Mouse (Mus musculus) testis, postnatal 14 days (tissue): ENCODE data around the gene Pelp1.
"Not testable (repeated sequence)": the region's sequence is repeated elsewhere in the genome, so short reads cannot be mapped to it uniquely, and the experiment has no call there.

Experiments
- DNase-seq: peaks from one replicate; pipeline ENCODE4 v3.0.0; 2021; ENCODE audit warnings: low spot score

Gene Pelp1

DNA sequence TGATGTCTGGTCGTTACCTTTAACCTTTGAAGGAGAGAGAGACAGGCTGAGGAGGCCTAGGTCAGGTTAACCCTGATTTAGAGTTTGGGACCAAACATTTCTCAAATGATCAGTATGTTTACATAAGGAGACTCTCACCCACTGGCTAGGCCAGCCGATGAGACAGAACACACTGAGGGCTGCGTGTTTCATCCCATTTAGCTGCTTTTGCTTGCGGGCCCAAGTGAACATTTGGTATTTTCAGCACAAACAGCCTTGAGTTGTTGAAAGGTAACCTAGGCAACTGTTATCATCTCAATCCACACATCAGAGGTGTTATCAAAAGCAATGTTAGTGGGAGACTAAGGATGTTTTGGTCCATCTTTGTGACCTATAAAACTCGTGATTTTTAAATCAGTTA lies 9.7 kb upstream of the Pelp1 start:
- no peak for DNase-seq

DNA sequence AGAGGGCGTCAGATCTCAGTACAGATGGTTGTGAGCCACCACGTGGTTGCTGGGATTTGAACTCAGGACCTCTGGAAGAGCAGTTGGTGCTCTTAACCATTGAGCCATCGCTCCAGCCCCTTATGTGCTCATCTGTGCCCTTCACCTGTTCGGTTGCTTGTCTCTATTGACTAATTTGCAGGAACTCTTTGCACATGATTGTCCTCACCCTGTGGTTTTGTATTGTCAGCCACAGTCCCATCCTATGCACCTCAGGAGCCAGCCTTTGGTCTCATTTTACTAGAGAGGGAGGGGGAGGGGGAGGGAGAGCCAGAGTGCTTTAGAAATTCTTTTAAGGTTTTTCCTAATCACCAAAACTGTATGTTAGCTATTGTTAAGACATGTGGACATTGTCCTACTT lies 8.4 kb upstream of the Pelp1 start:
- DNase-seq: no peak

GRCm38 (mm10) chr11:70413961-70414360 lies 4.1 kb upstream of the Pelp1 start:
- peak; percentile 63 for DNase-seq

DNA sequence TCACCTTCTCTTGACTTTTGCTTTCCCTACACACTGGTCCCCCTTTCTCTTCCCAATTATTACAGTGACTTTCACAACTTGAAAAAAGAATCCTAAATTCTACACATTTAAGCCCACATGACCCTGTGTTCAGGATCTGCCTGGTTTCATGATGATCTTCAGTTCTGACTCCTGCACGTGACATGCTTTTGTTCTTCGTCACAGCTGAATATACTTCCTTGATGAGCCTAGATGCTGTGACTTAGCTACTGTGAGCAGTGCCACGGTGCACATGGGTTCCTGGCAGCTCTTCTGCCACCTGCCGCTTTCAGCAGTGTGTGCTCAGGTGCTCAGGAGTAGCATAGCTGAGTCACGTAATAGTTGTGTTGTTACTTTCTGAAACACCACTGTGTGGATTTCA lies 2.8 kb upstream of the Pelp1 start:
- no peak for DNase-seq

- DNase-seq: no peak
Observed at GRCm38 (mm10) chr11:70410297-70410643, 439 bp upstream of the Pelp1 start.

DNA sequence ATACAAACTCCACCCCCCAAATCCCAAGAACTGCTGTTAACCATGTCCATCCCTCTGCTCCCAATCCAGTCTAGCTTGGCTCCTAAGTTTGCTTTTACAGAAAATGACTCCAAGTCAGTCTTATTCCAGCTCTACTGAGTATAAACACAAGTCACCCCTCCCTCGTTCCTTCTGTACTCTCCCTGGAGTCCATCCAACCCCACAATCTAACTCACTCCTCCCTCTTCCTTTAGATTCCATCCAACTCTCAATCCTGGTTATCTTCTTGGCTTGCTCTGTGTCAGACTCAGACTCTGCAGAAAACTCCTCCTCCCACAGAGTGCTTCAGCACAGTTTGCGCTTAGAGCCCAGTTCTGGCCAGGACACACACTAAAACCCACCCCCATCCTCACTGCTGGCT lies 6.2 kb downstream of the Pelp1 start:
- peak; percentile 60 for DNase-seq

DNA sequence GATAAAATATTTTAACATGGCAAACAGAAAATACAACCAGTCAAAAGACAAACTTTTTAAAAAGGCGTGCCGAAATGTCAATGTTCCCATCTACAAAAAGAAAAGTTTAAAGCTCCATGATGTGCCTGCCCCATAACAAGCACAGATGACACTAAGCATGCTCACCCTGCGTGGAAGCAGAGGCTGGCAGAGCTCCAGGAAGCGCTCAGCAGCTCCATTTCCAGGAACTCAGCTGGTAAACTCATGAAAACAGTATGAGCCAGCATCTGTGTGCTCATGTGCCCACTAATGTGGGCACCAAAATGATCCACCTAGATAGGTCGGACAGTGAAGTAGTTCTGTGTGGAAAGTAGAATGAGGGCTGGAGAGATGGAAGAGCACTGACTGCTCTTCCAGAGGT lies 20.4 kb downstream of the Pelp1 start:
- DNase-seq: no peak

DNA sequence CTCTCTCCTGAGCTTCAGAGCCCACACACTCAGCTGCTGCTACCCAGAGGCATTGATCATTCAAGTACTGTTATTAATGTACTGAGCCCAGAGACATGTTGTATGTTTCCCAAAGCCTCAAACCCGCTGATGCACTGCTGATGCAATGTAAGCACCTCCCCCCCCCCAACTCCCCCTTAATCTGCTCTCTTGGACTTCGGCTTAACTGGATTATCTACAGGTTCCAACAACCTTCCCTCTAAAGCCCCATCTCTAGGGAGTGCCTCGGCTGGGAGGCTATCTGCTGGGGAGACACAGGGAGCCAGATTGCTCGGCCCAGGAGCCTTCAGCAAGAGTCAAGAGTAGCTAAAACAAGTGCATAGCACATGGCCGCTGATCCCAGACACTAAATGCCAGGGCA lies 22.4 kb downstream of the Pelp1 start:
- DNase-seq: no peak

GRCm38 (mm10) chr11:70384136-70384535 lies 25.7 kb downstream of the Pelp1 start:
- DNase-seq: no peak

- no peak for DNase-seq
Observed at GRCm38 (mm10) chr11:70381330-70381729, 28.5 kb downstream of the Pelp1 start.

GRCm38 (mm10) chr11:70380478-70381005 lies 29.3 kb downstream of the Pelp1 start:
- no peak for DNase-seq

- no peak for DNase-seq
Observed at GRCm38 (mm10) chr11:70376054-70376453, 33.8 kb downstream of the Pelp1 start.

- no peak for DNase-seq
Observed at GRCm38 (mm10) chr11:70374302-70374701, 35.5 kb downstream of the Pelp1 start.

DNA sequence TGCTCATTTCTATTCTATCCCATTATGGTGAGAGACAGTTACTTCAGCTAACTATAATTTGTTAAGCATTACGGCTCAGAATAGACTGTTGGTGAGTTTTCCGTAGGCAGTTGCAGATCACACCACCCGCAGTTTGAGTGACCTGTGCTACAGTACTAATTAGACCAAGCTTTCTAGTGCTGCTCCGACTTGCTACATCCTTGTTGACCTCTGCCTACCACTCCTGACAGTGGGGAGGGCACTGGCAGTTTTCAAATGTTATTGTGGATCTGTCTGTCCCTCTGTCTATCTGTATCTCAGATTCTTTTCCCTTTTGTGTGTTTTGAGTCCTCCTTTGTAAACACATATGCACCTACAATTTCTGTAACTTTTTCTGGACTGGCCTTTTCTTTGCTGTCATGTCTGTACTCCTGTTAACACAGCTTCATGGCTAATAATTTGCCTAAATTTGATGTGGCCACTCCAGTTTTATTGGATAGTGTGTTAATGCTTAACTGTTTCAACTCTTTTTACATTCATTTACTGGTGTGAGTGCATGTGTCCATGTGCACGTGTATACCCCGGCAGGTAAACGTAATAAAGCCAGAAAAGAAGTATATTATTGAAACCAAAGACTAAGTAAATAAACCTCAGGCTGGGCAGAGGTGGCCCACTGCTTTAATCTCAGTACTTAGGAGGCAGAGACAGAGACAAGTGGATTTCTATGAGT lies 36.8 kb downstream of the Pelp1 start:
- no peak for DNase-seq

DNA sequence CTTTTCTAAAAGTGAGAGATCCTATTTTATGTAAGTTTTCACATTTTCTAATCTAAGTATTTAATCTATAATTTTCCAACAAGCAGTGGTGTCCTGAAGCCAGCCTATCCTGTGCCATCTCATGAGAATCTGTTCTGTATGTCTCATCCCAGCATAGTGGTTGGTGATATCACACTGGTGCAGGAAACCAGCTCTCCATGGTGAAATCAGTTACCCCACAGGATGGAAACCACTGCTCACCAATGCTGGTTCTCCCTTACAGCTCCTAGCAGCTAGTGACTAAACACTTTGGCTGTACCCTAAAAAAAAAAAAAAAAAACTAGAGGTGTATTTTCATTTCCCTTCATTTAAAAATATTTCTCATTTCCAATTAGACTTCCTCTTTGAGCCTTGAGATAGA lies 37.4 kb downstream of the Pelp1 start:
- DNase-seq: no peak

DNA sequence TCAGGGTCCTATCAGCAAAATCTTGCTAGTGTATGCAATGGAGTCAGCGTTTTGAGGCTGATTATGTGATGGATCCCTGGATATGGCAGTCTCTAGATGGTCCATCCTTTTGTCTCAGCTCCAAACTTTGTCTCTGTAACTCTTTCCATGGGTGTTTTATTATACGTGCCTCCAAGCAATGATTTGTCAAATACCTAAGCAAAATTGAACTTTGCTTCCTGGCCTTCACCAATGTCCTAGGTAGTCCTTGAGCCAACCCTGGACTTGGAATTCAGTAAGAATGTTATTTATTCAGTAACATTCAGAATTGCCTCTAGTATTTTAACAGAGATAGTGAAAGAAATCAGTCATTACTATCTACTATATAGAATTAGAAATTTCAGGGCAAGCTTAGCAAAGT lies 41.2 kb downstream of the Pelp1 start:
- not testable (repeated sequence) for DNase-seq

DNA sequence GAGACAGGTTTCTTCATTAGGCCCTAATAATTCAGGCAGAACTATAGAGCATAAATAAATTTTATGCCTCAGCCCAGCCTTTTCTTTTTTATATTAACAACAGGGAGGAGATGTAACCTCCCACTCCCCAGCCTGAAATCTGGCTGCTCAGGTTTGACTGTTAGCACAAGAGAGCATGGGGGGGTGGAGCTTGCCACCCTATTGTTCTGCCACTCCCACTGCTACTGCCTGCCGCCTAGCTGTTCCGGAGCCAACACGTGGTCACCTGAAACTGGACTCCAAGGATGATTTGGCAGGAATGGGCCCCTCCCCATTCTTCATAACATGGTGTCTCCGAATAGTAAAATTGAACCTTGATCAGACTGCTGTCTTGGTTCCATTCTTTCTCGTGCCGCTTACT lies 42.1 kb downstream of the Pelp1 start:
- DNase-seq: not testable (repeated sequence)

DNA sequence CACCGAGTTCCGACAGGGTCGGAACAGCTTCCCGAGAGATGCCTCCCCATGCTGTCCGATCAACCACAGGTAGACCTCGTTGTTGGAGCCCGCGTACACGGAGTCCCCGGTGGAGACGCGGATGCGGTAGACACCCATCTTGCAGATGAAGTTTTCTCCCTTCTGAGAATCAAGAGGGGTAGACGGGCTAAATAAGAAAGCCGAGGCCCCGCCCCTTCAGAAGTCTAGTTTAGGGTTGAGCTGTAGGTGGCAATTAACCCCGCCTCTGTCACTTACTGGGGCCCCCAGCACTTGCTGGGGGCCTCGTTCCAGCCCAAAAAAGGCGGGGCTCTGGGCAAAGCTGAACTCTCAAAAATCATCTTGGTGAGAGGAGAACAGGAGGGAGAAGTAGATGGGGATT lies 58.0 kb downstream of the Pelp1 start, which contains the start of gene Alox15:
Gene Alox15, minus strand, starts transcription at position 164 of the 400 bp plus-strand sequence.
- DNase-seq: no peak

DNA sequence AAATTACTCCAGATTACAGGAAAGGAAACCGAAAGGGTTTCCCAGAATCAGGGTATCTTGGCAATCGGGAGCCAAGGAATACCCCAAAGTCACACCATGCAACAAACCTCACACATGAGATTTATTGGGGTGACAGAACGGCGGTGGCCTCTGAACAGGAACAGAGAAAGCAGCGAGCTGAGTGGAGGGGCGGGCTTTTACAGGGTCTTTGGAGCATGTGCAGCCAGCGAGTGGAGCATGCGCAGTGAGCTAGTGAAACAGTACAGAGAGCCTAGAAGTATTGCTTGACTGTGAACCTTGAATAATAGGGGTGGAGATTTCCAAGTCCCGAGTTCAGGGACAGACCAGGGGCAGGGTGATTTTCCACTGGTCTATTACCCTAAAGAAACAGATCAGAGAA lies 61.2 kb downstream of the Pelp1 start:
- DNase-seq: no peak

GRCm38 (mm10) chr11:70347861-70348260 lies 62.0 kb downstream of the Pelp1 start:
- DNase-seq: no peak

DNA sequence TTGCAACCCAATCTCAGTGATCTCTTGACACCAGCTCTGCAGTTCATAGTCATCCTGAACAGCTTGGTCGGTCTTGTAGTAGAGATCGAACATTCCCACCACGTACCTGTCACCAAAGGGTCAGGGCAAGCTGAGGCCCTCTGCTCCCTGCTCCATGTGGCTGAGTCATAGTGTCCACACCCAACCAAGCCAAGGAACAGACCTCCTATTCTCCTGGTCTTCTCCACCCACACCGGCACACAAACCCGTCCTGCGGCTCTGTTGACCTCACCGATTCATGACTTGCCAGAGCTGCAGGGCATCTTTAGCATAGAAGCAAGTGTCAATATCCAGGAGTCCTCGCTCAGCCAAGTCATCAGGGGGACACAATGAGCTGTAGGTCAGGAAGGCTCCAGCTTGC lies 64.3 kb downstream of the Pelp1 start:
- no peak for DNase-seq

- DNase-seq: no peak
Observed at GRCm38 (mm10) chr11:70345061-70345460, 64.8 kb downstream of the Pelp1 start.
